Mouse (Mus musculus) adrenal gland, postnatal 4 days (tissue): ENCODE data around the gene Gm8439. TPM values are rescaled to one million over a fixed set of nuclear protein-coding genes. Genes with fewer than 3 reads are reported as not detected.

Experiments
- DNase-seq, 2 experiments: peaks; one replicate each; pipeline ENCODE4 v3.0.0; 2021 to 2022; ENCODE audit warnings: low spot score in 2 of 2, mixed read lengths in 2 of 2
- total RNA-seq, 2 experiments: library from RNA; stranded (reverse); gene quantifications; 2 replicates each; pipeline ENCODE4 v1.2.3; 2021

The Gm8439 gene
- total RNA-seq, 2 experiments from 2014 or later, result not detected

DNA sequence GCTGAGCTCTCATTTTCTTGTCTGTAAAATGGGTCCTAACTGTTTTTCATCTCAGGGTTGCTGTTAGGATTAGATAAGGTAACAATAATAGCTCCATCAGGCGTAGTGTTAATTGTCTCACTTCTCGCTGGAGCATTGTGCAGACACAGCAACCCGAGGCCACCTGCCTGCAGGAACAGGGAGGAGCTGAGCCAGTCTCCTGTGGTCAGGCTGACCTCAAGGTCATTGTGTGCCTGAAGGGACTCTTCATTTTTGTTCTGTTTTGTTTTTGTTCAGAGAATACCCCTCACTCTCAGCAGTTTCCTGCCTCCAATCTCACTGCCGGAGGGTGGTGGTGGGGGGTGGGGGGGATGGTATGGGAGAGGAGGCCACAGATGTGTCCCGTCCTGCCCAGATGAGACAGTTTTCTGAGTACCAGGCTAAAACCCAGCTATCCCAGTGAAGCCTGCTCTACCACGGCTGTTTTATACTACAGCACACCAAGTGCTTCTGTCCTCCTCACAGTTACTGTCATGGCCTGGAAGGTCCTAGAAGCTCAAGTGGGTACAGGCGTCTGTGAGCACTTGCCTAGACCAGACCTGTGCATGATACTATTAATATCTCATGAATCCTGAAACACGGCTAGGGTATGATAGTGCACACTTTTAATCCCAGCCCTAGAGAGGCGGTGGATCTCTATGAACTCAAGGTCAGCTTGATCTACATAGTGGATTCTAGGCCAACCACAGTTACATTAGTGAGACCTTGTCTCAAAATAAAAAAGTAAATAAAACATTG is 23.9 kb downstream of the Gm8439 start:
- DNase-seq, result no peak

DNA sequence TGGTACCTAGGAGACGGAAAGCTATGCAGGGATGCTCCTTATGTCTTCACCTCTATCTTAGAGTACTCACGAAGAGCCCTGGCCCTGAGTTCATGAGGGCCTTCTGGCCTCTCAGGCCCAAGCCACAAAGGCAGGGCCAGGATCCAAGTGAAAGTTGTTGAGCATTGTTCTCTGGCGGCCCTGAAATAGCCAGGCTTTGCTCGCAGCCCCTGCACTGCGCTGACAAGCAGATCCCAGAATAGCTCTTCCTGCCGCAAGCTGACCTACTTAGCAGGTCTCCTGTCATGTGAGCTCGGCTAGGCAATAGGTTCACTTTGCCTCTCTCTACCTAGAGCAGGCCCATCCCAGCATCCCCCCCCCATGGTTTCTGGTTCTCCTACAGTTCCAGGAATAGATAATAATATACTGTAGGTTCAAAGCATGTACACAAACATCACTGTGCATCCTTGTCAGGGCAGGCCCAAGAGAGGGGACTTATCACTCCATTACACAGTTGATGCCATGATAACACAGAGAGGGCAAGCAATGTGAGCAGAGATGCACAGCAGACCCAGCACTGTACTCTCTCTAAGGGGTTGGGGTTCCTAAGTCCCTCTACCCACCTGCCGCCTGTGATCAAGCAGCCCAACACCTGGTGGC is 25.3 kb downstream of the Gm8439 start:
- no peak for DNase-seq

DNA sequence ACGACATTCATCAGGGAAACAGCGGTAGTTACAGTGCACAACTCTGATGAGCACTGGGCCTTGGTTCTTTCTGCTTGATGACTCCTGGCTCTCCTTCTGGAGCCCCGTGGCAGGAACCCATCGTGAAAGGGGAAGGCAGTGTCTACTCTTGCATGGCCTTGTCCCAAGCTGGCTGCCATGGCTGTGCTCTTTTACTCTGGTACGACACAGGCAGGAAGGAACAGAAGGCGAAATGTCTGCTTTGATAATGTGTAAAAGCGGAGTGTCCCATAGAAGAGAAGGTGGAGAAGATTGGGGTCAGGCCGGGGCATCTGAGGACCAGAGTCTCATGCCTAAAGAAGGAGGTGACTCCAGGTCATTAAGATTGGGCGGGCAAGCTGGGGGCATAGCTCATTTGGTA is 26.1 kb downstream of the Gm8439 start:
- DNase-seq, result no peak

DNA sequence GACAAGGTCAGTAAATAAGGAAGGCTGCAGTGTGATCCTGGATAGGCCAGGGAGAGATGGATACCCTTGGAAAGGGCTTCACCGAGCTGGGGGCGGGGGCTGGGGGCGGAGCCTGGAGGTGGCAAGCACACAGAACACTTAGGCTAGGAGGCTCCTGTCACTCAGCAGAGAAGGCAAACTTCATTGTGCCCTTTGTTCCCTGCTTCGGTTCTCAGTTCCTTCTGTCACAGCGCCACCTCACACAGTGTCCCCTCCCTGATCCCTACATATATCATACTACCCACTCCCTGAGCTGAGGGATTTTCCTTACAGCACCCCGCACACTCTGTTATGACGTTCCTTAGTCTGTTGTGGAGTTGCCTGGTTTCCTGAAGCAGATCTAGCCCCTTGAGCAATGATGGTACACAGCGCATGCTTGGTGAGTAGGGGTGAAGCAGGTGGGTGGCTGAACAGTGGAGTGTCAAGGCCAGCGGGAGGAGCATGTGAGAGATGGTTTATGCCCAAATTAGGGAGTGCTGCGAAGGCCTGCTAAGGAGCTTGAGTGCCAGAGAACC is 27.1 kb downstream of the Gm8439 start:
- DNase-seq, result no peak

DNA sequence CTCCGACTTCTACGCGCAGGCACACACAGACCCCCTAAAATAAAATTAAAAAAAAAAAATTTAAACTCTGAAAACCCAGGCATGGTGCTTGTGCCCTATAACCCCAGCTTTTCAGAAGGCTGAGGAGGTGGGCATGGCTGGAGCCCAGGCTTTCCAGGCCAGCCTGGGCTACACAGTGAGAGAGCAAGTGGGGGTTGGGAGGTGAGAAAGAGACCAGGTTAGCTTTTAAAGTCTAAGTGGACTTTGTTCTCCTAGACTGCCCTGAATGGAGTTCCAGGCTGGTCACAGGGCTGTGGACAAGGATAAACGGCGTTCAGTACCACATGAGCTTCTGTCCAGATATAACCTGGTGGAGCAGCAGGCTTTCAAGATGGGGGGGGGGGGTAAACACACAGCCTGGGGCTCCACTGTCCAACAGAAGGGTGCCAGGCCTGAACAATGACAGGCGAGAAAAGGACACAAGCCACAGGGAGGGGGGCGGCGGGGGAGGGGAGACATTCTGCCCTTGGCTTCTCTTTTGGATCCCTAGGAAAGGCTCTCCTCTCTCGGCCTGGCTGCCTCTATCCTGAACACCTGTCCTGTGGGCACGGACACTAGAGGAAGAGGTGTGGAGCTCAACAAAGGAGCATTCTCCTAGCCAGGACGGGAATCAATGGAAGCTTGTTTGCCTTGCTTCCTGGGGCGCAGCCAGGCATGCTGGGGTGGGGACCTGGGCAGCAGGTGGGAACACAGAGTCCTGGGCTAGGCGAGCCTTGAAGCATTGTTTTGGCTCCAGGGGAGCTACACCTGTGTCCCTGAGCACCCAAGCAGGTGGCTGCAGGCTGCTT is 27.9 kb downstream of the Gm8439 start:
- no peak for DNase-seq

DNA sequence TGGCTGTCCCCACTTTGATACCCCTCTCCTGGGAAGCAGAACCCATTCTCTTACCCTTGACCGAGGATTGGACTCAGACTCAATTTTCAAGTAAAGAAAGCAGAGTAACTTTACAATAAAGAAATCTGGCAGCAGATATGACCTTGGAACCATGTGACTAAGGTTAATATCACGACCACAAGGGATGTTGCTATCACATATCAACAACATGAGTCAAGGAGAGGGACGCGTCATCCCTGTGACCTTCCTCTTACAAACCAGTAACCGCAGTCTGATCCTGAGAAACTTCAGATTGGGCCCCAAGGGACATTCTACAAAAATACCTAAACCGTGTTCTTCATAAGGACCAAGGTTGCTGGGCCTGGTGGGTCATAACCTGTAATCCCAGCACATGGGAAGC is 39.2 kb downstream of the Gm8439 start:
- DNase-seq, result no peak

DNA sequence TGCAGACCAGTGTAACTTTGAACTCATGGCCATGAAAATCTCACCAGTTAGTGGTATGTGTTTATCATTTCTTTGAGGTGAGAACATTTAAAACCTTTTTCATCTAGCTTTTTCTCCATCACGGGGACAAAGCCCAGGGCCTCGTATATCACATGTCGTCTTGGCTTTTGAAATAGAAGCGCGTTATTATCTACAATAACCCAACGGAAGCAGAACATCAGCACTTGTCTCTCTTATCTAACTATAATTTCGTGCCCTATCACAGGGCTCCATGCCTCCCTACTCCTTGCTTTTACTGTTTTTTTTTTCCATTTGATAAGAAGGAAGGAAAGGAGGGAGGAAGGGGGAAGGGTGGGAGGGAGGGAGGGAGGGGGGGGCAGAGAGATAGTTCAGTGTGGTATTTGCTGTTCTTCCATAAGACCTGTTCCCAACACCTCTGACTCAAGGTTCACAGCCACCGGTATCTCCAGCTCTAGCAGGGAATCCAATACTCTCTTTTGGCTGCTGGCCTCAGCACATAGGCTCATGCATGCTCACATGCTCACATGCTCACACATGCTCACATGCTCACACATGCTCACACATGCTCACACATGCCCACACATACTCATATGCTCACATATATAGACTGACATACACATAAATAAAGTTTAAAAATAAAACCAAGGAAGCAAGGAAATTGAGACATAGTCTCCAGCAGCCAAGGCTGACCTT is 41.8 kb downstream of the Gm8439 start:
- no peak for DNase-seq

DNA sequence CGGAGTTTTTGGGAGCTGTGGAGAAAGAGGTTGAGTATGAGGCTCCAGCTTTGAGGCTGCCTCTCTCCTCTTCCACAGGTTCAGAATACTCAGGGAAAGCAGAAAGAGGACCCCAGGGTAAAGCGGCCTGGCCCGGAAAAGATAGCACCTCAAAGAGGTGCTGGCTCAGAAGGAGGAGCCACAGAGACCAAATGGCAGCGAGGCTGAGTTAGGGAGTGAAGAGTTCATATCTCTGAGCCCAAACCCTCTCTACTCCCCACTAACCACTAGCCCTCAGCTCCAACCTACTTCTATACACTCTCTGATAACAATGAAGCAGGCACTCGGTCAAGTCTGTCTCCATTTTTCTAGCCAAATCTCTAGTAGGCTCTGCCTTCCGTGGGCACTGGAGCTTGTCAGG is 43.3 kb downstream of the Gm8439 start:
- no peak for DNase-seq

DNA sequence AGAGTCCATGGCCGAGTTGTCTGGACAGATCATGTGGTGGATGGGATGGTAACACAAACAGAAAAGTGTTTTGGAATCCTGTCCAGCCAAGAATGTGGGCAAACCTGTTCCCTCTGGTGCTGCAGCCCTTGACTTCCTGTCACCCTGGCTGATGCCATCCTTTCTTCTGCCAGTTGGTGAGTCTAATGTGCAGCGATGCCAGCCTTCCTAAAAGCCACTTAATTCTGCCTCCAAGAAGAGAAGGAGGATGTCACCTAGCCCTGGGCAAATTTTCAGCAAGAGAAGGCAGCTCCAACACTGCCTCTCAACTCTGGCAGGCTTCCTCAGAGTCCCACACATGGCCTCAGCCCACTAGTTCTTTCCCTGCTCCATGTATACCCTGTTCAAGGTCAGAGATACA is 46.8 kb downstream of the Gm8439 start:
- DNase-seq, result no peak

DNA sequence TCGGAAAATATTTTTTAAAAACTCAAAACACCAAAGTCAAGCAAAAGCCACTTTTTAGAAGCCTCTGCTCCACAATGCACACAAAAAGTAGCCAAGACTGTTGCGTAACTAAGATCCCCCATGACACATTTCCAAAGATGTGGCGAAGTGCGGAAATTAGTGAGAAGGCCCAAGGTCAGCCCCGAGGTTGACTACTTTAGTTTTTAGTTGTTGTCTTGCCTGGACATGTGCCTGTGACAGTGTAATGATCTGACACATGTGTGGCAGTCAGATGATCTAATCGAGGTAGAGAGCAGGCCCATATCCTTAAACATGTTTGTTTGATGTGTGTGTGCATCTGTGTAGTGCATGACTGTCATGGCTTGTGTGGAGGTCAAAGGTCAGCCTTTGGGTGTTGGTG is 53.4 kb downstream of the Gm8439 start:
- no peak for DNase-seq

DNA sequence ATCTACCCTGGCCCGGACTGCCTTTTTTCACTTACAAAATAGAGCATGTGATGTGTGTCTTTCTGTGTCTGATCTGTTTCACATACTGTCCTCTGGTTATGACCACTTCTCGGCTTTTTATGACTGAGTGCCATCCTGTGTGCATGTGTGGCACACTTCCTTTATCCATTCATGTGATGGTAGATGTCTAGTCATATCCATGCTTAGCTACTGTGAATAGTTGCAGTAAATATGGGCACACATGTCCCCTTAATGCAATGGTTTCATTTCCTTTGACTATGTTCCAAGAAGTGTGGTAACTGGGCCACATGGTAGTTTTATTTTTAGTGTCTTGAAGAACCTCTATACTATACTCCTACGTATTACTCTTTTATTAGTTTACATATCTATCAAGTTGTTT is 55.4 kb downstream of the Gm8439 start:
- no peak for DNase-seq

DNA sequence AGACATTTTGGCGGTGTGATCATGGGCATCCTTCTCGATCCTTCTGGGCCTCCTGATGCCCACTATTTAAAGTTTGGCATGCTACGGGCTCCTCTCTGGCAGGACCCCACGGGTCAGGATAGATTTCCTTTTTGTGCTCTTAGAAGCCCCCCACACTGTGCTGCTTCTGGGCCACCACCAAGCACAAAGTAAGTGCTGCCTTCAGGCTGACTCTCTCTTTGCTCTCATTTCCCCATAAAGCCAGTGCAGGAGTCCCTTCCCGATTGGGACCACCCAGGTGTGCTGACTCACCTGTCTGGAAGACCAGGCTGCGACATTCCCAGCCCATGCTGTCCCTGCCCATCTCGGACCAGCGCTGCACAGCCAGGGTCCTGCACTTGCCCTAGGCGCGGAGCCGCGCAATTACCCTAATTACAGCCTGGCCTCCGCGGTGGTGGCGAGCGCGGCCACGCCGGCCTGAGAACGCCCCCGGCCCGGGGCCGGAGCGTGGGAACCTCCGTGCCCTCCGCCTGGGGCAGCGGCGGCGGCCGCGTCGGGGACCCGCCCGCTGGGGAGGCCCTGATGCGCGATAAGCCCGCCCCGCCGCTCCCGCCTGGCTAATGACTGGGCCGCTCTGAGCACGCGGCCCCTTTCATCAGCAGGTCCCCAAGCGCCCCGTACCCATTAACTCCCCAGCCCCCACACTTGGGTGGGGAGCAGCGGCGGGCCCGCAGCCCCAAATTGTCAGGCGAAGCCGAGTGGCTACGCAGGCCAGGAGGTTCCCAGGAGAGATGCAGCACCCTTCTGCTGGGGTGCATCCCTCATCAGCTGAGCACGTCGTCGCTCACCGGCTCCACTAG is 61.0 kb downstream of the Gm8439 start:
- no peak for DNase-seq

DNA sequence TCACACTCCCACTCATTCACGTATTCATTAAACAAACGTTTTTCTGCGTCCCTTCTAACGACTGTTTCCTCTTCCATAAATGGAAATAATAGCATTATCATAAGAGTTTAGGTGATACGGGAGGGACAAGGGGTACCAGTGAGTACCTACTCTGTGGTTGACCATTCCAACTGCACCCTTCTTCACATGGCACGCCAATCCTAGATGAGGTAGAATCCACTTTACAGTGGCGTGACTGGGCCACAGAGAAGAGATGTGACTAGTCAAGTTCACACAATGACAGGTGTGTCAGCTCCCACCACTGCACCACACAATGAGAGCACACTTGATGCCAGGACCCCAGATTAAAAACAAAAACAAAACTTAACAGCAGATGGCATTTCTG is 61.7 kb downstream of the Gm8439 start:
- no peak for DNase-seq

DNA sequence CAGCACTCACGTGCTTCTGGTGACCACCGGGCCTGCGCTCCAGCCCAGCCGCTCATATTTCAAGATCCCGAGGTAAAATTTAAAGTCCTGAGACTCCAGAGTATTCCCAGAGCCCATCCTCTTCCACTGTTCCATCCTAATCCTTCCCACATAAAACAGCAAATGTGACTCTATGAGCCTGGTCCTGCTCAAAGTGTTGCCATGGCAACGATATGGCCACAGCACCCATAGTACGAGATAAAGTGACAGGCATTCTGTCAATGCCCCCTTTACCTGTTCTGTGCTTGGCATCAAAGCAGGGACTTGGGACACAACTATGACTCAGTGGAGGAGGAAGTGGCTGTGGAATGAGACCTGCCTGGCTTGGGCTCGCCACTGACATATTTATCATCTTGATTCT is 67.4 kb downstream of the Gm8439 start:
- DNase-seq, result no peak

Other genes with a start within 250 kb of the Gm8439 start
- gene Scmh1, start 183.5 kb upstream of the Gm8439 start, total RNA-seq, result 10 to 100 TPM; 60.9 to 62.2 TPM
- under 1 TPM; 0.45 to 0.56 TPM for gene Slfnl1, start 56.5 kb upstream of the Gm8439 start, total RNA-seq
- 10 to 100 TPM; 30.3 to 34.3 TPM for gene Ctps, start 18.5 kb upstream of the Gm8439 start, total RNA-seq
- 10 to 100 TPM in 1 of 2 experiments, 1 to 10 TPM in 1; 8.2 to 10.4 TPM for gene Cited4, start 77.8 kb downstream of the Gm8439 start, total RNA-seq
- 1 to 10 TPM; 5.6 to 6.5 TPM for gene Kcnq4, start 159.9 kb downstream of the Gm8439 start, total RNA-seq
- 10 to 100 TPM; 68.2 to 73.5 TPM for gene Nfyc, start 242.8 kb downstream of the Gm8439 start, total RNA-seq